Mouse (Mus musculus) ES-Bruce4 (cell line): ENCODE results near the gene Upk1b.

ENCODE experiments used
- CTCF ChIP-seq: IDR thresholded peaks from one replicate; pipeline ENCODE4 v1.8.1; 2011; ENCODE audit warnings: low read depth, low read length
- EP300 ChIP-seq: IDR thresholded peaks from 2 replicates; pipeline ENCODE4 v1.6.1; 2011; ENCODE audit warnings: low read depth, low read length; ENCODE audit not compliant: insufficient read depth
- POLR2A ChIP-seq: IDR thresholded peaks from one replicate; pipeline ENCODE4 v1.8.1; 2011; ENCODE audit warnings: low read length; ENCODE audit not compliant: insufficient read depth

GRCm38 (mm10) chr16:38756572-38756971 lies 43.6 kb downstream of the Upk1b start:
- TF ChIP-seq POLR2A (no peak), EP300 (no peak), CTCF (no peak)
